In genomic region chr9:22388401-22388980, GRCm38 (mm10) we compare ENCODE assay signal across 8 mouse cellular contexts. TPM values are rescaled to one million over a fixed set of nuclear protein-coding genes. Genes with fewer than 3 reads are reported as not detected.
DNase-seq lines count a peak whose midpoint lies in the region; ATAC-seq and TF ChIP-seq lines count a peak whose summit lies in the region.

No protein-coding gene starts in this region.

- DNase-seq in lung, adult 2 months: no peak
- DNase-seq in lung, postnatal 36 days: no peak
- peak; percentile 34 for DNase-seq in WW6 (ENCODE audit: low read depth, low spot score)
- peak; percentile 98 for DNase-seq in midbrain, embryonic 11.5 days (ENCODE audit: low spot score, missing footprints)
- no peak for DNase-seq in thymus, postnatal 10 days (ENCODE audit: low spot score in 2 of 2)
- no peak for DNase-seq in right cerebral cortex, postnatal 36 days (ENCODE audit: low spot score in 2 of 2)

- H3K27me3 ChIP-seq in midbrain, embryonic 11.5 days (ENCODE audit: control insufficient read depth, insufficient read depth, low read length): no peaks in the 10 kb centered on the region

- H3K4me2 ChIP-seq in midbrain, embryonic 11.5 days: peak overlapping the region; percentile 71

- no peaks in the 10 kb centered on the region for H3K4me1 ChIP-seq in lung, adult 2 months (ENCODE audit: control insufficient read depth, insufficient read depth, low read length)
- H3K4me1 ChIP-seq in midbrain, embryonic 11.5 days (ENCODE audit: control insufficient read depth, insufficient read depth, low read length): peaks cover 9% of the 10 kb centered on the region

- TF ChIP-seq POLR2A in lung, adult 2 months (IDR thresholded peaks at IDR 0.05; ENCODE audit: borderline replicate concordance, extremely low read depth, low read depth, low read length): no peak

- under 1% methylated on average over 41 of the region's 41 CpGs for WGBS in lung, adult 2 months
- WGBS in midbrain, embryonic 11.5 days: under 1% methylated on average over 41 of the region's 41 CpGs

- no peaks in the 10 kb centered on the region for H3K9me3 ChIP-seq in midbrain, embryonic 11.5 days (ENCODE audit: control insufficient read depth, low read length)

- TF ChIP-seq CTCF in lung, adult 2 months (IDR thresholded peaks at IDR 0.05; ENCODE audit: insufficient read depth, low read length): no peak

- H3K9ac ChIP-seq in midbrain, embryonic 11.5 days (ENCODE audit: low read length): peak overlapping the region; percentile 90

- peak overlapping the region; percentile 83 for H3K4me3 ChIP-seq in lung, adult 2 months (replicated peaks; ENCODE audit: extremely low read depth, low read depth, low read length)
- peak overlapping the region; percentile 74 for H3K4me3 ChIP-seq in midbrain, embryonic 11.5 days (ENCODE audit: low read depth, low read length)

- H3K27ac ChIP-seq in midbrain, embryonic 11.5 days (ENCODE audit: low read depth, low read length): peak overlapping the region; percentile 83

- peak; percentile 85 for ATAC-seq in erythroid progenitor cell, adult 5-6 weeks (replicated peaks; ENCODE audit: low FRiP score, poor library complexity, severe bottlenecking)
- ATAC-seq in inflammation-experienced regulatory T-cells, adult 6 months: peak; percentile 26
- ATAC-seq in midbrain, embryonic 11.5 days (ENCODE audit: low FRiP score): peak; percentile 89

- H3K36me3 ChIP-seq in midbrain, embryonic 11.5 days (ENCODE audit: control insufficient read depth, insufficient read depth, low read length): no peaks in the 10 kb centered on the region

RNA-seq across cellular contexts. Expression of gene Anln, which starts 0.5 kb away (rescaled TPM):
- 1.4 and 1.8 TPM in 2 replicates for polyA plus RNA-seq in lung, adult 2 months (2012; rRNA removed)
- total RNA-seq in erythroid progenitor cell, adult 5-6 weeks (2015; ENCODE audit: low replicate concordance): 461 and 582 TPM in 2 replicates
- total RNA-seq in erythroid progenitor cell, adult 5-6 weeks (2017; ENCODE audit: low replicate concordance): 576 and 591 TPM in 2 replicates
- 10 to 100 TPM in 1 of 3 experiments, 1 to 10 TPM in 1, under 1 TPM in 1; 0.87 to 12.0 (median 1.3) TPM for polyA plus RNA-seq in inflammation-experienced regulatory T-cells, adult 6 months (2017; shearing (Covaris generic))
- polyA plus RNA-seq in midbrain, embryonic 11.5 days (2014; fragmentation: Nextera tagmentation; extraction: Ambion mirVana): 40.9 and 45.8 TPM in 2 replicates

RNA-seq across cellular contexts. Expression of gene 9530077C05Rik, which starts 22.8 kb away (rescaled TPM):
- 0.75 and 1.2 TPM in 2 replicates for polyA plus RNA-seq in lung, adult 2 months (2012; rRNA removed)
- 4.7 and 31.4 TPM in 2 replicates for total RNA-seq in erythroid progenitor cell, adult 5-6 weeks (2015; ENCODE audit: low replicate concordance)
- total RNA-seq in erythroid progenitor cell, adult 5-6 weeks (2017; ENCODE audit: low replicate concordance): 5.1 and 6.7 TPM in 2 replicates
- polyA plus RNA-seq in inflammation-experienced regulatory T-cells, adult 6 months (2017; shearing (Covaris generic)): 1 to 10 TPM; 1.4 to 2.3 (median 1.6) TPM
- polyA plus RNA-seq in midbrain, embryonic 11.5 days (2014; fragmentation: Nextera tagmentation; extraction: Ambion mirVana): 11.1 and 13.6 TPM in 2 replicates

Comparison
In these comparisons a context has a peak if more than half of its experiments do, and no peak if none do; other contexts are left out.
1. DNase-seq: peak in WW6 (single experiment) and midbrain, embryonic 11.5 days (single experiment); none in lung, adult 2 months (single experiment), lung, postnatal 36 days (single experiment), thymus, postnatal 10 days (0 of 2) and right cerebral cortex, postnatal 36 days (0 of 2).
2. ATAC-seq: peak in every context shown above with its lines; median percentile 89 in midbrain, embryonic 11.5 days; 85 in erythroid progenitor cell, adult 5-6 weeks; 26 in inflammation-experienced regulatory T-cells, adult 6 months.